Mouse (Mus musculus): ENCODE data around the gene Htr5a.

DNA sequence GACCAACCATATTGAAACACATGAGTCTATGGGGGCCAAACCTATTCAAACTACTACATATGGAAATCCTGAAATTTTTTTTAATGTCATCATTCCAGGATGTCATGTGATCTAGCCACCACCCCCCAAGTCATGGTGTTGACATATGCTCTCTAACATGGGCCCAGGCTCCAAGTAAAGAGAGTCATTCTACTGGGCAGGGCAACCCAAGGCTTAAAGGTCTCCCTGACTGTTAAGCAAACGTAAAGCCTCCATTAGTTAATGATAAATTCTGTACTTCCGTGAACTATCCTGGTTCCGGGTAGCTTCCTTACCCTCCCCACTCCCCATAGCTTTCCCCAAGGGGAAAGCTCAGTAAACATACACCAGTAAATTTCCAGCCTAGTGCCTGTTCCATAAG lies 46.1 kb downstream of the Htr5a start:
- TF ChIP-seq CTCF (conservative IDR thresholded peaks at IDR 0.05; ENCODE audit: insufficient read depth, insufficient read length, low read depth, low read length) (no peak), POLR2A (IDR thresholded peaks at IDR 0.05; ENCODE audit: low read depth, low read length) (no peak)
